Mouse (Mus musculus) liver, adult 2 months (tissue): ENCODE results near the gene Itgb2.

Source experiments
- CTCF ChIP-seq: fragments of 200-500 bp; IDR thresholded peaks from 2 replicates; pipeline ENCODE4 v1.5.1; 2011; ENCODE audit warnings: low read depth, low read length, control low read depth
- POLR2A ChIP-seq: fragments of 200-500 bp; IDR thresholded peaks from 2 replicates; pipeline ENCODE4 v1.6.1; 2011; ENCODE audit warnings: low read length, control low read depth; ENCODE audit not compliant: insufficient read depth; ENCODE audit errors: extremely low read depth

DNA sequence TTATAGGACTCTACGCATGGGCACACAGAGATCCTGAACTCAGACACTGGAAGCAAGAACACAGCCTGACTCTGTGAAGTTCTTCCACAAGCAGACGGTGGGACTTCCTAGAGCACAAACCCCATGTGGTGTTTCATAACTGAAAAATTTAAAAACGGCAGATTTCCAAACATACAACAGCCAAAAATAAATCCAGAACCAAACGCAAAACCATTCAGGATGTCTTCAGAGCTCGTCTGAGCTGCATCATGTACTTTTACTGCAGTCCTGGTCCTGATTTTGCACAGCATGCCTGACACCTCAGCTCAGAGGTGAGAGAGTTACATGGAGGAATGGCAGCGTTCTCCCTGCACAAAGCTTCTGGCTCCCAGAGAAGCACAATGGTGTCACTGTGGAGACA lies 38.5 kb upstream of the Itgb2 start:
- TF ChIP-seq POLR2A (no peak), CTCF (no peak)
